11 mouse cellular contexts compared by ENCODE assay signal in the genomic region with DNA sequence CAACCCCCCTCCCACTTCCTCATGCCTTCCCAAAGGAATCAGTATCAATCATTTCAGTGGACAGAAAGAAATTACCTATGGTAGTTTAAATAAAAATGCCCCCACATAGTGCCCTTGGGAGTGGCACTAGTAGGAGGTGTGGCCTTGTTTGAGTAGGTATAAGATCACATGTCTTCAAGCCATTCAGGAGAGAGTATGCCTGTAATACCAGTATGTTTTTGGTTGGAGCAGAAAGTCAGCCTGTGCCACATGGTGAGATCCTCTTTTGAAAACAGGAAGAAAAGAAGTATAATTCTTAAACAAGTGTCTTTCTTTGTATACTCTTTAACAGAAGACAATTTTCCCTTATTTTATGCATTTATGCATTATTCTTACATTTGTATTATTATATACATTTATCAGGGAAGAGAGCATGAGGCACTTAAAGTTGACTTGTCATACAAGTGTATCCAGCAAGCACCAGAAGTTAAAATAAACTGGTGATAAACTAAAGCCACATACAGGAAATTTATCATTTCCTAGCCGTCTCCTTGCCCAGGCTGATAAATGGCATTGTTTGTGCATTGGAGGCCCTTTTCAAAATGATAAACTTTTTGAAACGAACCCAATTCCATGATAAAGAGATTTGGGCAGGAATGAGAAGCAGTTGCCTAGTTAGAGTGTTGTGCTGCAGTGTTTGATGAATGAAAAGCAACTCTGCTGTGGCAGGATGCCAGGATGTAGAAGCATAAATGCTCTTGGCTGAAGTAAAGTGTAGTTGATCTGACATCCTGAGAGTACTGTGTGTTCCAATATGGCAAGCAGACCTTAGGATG.
DNase-seq lines count a peak whose midpoint lies in the region; ATAC-seq and TF ChIP-seq lines count a peak whose summit lies in the region.
"Had no signal": no experiment of that assay in that cellular context is flagged by ENCODE, and none has a peak within 500 bp of the region (broad histone marks: within the 10 kb centered on the region; RNA-seq: fewer than 3 reads in every experiment).

No protein-coding gene starts in this region.

- no peaks in the 10 kb centered on the region for H3K36me3 ChIP-seq in intestine, embryonic 15.5 days
- no peaks in the 10 kb centered on the region for H3K36me3 ChIP-seq in intestine, postnatal 0 days (ENCODE audit: control insufficient read depth, insufficient read depth)
- no peaks in the 10 kb centered on the region for H3K36me3 ChIP-seq in liver, embryonic 15.5 days (replicated peaks)
- H3K36me3 ChIP-seq: limb, embryonic 13.5 days had no signal

- no peak overlapping the region for H3K9ac ChIP-seq in intestine, embryonic 15.5 days
- H3K9ac ChIP-seq in intestine, postnatal 0 days (ENCODE audit: low read depth, low read length): no peak overlapping the region
- no peak overlapping the region for H3K9ac ChIP-seq in liver, embryonic 15.5 days
- H3K9ac ChIP-seq: limb, embryonic 13.5 days had no signal

- DNase-seq in 416B (ENCODE audit: low read depth): peak; percentile 99
- DNase-seq in adipocyte (ENCODE audit: low spot score): peak; percentile 11
- DNase-seq in adrenal gland, adult 18-20 months (ENCODE audit: low spot score in 2 of 2): no peak
- DNase-seq in gastrocnemius, adult 18-20 months (ENCODE audit: low spot score): no peak
- DNase-seq: cerebellum, adult 8-10 months; thymus, adult 2 months had no signal

- no peak overlapping the region for H3K27ac ChIP-seq in intestine, embryonic 15.5 days
- no peak overlapping the region for H3K27ac ChIP-seq in intestine, postnatal 0 days (ENCODE audit: low read depth, low read length)
- H3K27ac ChIP-seq in liver, embryonic 15.5 days (replicated peaks): no peak overlapping the region
- H3K27ac ChIP-seq: limb, embryonic 13.5 days had no signal

- H3K4me1 ChIP-seq in intestine, embryonic 15.5 days (replicated peaks): no peaks in the 10 kb centered on the region
- no peaks in the 10 kb centered on the region for H3K4me1 ChIP-seq in intestine, postnatal 0 days (replicated peaks; ENCODE audit: control insufficient read depth, insufficient read depth, low read length)
- no peaks in the 10 kb centered on the region; the same call in 1 of the 2 replicates for H3K4me1 ChIP-seq in liver, embryonic 15.5 days (replicated peaks)
- H3K4me1 ChIP-seq: limb, embryonic 13.5 days had no signal

- TF ChIP-seq CTCF in intestine, postnatal 0 days (IDR thresholded peaks at IDR 0.05; ENCODE audit: low read depth): no peak

- ATAC-seq in intestine, embryonic 15.5 days: peak; percentile 74; the same call in 1 of the 2 replicates
- no peak for ATAC-seq in intestine, postnatal 0 days
- peak; percentile 76 for ATAC-seq in liver, embryonic 15.5 days (ENCODE audit: insufficient read depth)
- ATAC-seq: Patski had no signal

- H3K27me3 ChIP-seq in intestine, embryonic 15.5 days (replicated peaks): no peaks in the 10 kb centered on the region
- H3K27me3 ChIP-seq in intestine, postnatal 0 days (replicated peaks; ENCODE audit: control insufficient read depth, insufficient read depth, low read length): no peaks in the 10 kb centered on the region
- H3K27me3 ChIP-seq in liver, embryonic 15.5 days: no peaks in the 10 kb centered on the region
- H3K27me3 ChIP-seq: limb, embryonic 13.5 days; Patski had no signal

- H3K9me3 ChIP-seq in intestine, embryonic 15.5 days: no peaks in the 10 kb centered on the region
- H3K9me3 ChIP-seq in intestine, postnatal 0 days (ENCODE audit: control insufficient read depth): no peaks in the 10 kb centered on the region
- no peaks in the 10 kb centered on the region for H3K9me3 ChIP-seq in liver, embryonic 15.5 days (replicated peaks)
- H3K9me3 ChIP-seq: limb, embryonic 13.5 days had no signal

- WGBS in intestine, embryonic 15.5 days: 18% methylated on average over 2 of the region's 2 CpGs
- 13% methylated on average over 2 of the region's 2 CpGs for WGBS in intestine, postnatal 0 days
- WGBS in liver, embryonic 15.5 days (ENCODE audit: insufficient replicate concordance): 9% methylated on average over 2 of the region's 2 CpGs

- H3K4me3 ChIP-seq in intestine, embryonic 15.5 days (replicated peaks): no peak overlapping the region
- no peak overlapping the region for H3K4me3 ChIP-seq in intestine, postnatal 0 days (ENCODE audit: low read depth, low read length)
- H3K4me3 ChIP-seq in liver, embryonic 15.5 days (replicated peaks): no peak overlapping the region
- H3K4me3 ChIP-seq: limb, embryonic 13.5 days had no signal

- no peak overlapping the region for H3K4me2 ChIP-seq in intestine, embryonic 15.5 days (replicated peaks)
- H3K4me2 ChIP-seq in intestine, postnatal 0 days (replicated peaks; ENCODE audit: low read depth): no peak overlapping the region
- no peak overlapping the region for H3K4me2 ChIP-seq in liver, embryonic 15.5 days
- H3K4me2 ChIP-seq: limb, embryonic 13.5 days had no signal

Comparison
In these comparisons a context has a peak if more than half of its experiments do, and no peak if none do; other contexts are left out.
1. DNase-seq: peak in 416B (single experiment) and adipocyte (single experiment); none in adrenal gland, adult 18-20 months (0 of 2) and gastrocnemius, adult 18-20 months (single experiment).